15 mouse cellular contexts compared by ENCODE assay signal in genomic region chr11:49645677-49646076, GRCm38 (mm10). TPM values are rescaled to one million over a fixed set of nuclear protein-coding genes. Genes with fewer than 3 reads are reported as not detected.
"Had no signal": no experiment of that assay in that cellular context is flagged by ENCODE, and none has a peak within 500 bp of the region (broad histone marks: within the 10 kb centered on the region; RNA-seq: fewer than 3 reads in every experiment).

No protein-coding gene starts in this region.

- H3K4me2 ChIP-seq: limb, embryonic 13.5 days; liver, embryonic 13.5 days; neural tube, embryonic 12.5 days; stomach, embryonic 15.5 days had no signal

- H3K9ac ChIP-seq: limb, embryonic 13.5 days; liver, embryonic 13.5 days; liver, postnatal 0 days; neural tube, embryonic 12.5 days; stomach, embryonic 15.5 days had no signal

- H3K4me3 ChIP-seq: layer of hippocampus, adult 2 months; limb, embryonic 13.5 days; liver, embryonic 13.5 days; neural tube, embryonic 12.5 days; stomach, embryonic 15.5 days had no signal

- H3K4me1 ChIP-seq: neural tube, embryonic 12.5 days had no signal

- H3K36me3 ChIP-seq: limb, embryonic 13.5 days; liver, embryonic 13.5 days; neural tube, embryonic 12.5 days; stomach, embryonic 15.5 days had no signal

- H3K27ac ChIP-seq: layer of hippocampus, adult 2 months; limb, embryonic 13.5 days; liver, embryonic 13.5 days; neural tube, embryonic 12.5 days; stomach, embryonic 15.5 days had no signal

- ATAC-seq: intestine, postnatal 0 days; liver, postnatal 0 days had no signal

- H3K9me3 ChIP-seq: limb, embryonic 13.5 days; liver, embryonic 13.5 days; neural tube, embryonic 12.5 days; stomach, embryonic 15.5 days had no signal

- DNase-seq: kidney, adult 8-10 months; kidney, postnatal 4 days; liver, embryonic 13.5 days; liver, postnatal 0 days; lung, postnatal 36 days; midbrain, embryonic 14.5 days; right cerebral cortex, postnatal 14 days; thymus, postnatal 4 days had no signal

- H3K27me3 ChIP-seq: limb, embryonic 13.5 days; liver, embryonic 13.5 days; neural tube, embryonic 12.5 days; stomach, embryonic 15.5 days had no signal

RNA-seq across cellular contexts. Expression of gene Scgb3a1, which starts 17.7 kb away (rescaled TPM):
- total RNA-seq: layer of hippocampus, adult 2 months; megakaryocyte progenitor cell, adult 5-6 weeks; monocyte, adult 5-6 weeks had no signal
- polyA plus RNA-seq: limb, embryonic 13.5 days; liver, embryonic 13.5 days; midbrain, embryonic 14.5 days; neural tube, embryonic 12.5 days; stomach, embryonic 15.5 days had no signal
